Mouse (Mus musculus) kidney, adult 2 months (tissue): ENCODE measurements around the gene Mrgpra2a.

Experiments
- CTCF ChIP-seq: fragments of 200-500 bp; conservative IDR thresholded peaks from 2 replicates; pipeline ENCODE4 v1.5.1; 2011; ENCODE audit warnings: low read depth, mild to moderate bottlenecking, control low read depth, low read length, moderate library complexity, mixed read lengths; ENCODE audit not compliant: insufficient read depth, insufficient read length
- POLR2A ChIP-seq: fragments of 200-500 bp; IDR thresholded peaks from one replicate; pipeline ENCODE4 v1.6.1; 2011; ENCODE audit warnings: low read depth, low read length, control low read depth

- TF ChIP-seq POLR2A: no peak
- no peak for TF ChIP-seq CTCF
Measured at GRCm38 (mm10) chr7:47409545-47409944, 42.4 kb downstream of the Mrgpra2a start.
